Mouse (Mus musculus): ENCODE results near the gene Focad. TPM values are rescaled to one million over a fixed set of nuclear protein-coding genes. Genes with fewer than 3 reads are reported as not detected.

The Focad gene
- total RNA-seq, 1 experiment, result 14.7 TPM

DNA sequence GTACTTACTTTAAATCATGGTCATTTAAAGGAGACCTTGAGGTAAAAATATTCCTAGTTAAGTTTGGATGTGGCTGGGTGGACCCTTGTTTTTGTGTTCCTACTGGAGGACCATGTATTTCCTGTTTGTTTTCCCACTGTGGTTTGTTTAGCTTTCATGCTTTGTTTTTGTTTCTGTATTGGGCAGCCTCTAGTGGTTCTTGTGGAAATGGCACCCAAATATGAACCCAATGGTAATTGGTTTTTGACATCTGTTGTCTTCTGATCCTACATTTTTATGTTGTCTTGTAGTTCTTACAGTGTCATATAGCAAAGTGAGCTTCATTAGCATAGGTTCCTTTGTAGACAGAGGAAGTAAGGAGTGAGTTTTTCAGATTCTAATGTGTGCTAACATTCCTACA lies 207.9 kb downstream of the Focad start:
- no peak for TF ChIP-seq MAFK (IDR thresholded peaks at IDR 0.05; ENCODE audit: insufficient read depth, low read depth, low read length)
- TF ChIP-seq ZC3H11A (IDR thresholded peaks at IDR 0.05; ENCODE audit: borderline replicate concordance, low read depth, low read length), result no peak
- TF ChIP-seq CHD2 (IDR thresholded peaks at IDR 0.05; ENCODE audit: low read depth, low read length), result no peak
- no peak for TF ChIP-seq ZNF384 (IDR thresholded peaks at IDR 0.05; ENCODE audit: low read depth, low read length)
- TF ChIP-seq HCFC1 (IDR thresholded peaks at IDR 0.05; ENCODE audit: borderline replicate concordance, insufficient read depth, low read length), result no peak
- no peaks in the 10 kb centered on the region for H3K4me1 ChIP-seq (ENCODE audit: control insufficient read depth in 2 of 2, insufficient read depth in 2 of 2, low read length in 2 of 2, poor library complexity in 1 of 2)
- H3K9me3 ChIP-seq (ENCODE audit: control insufficient read depth, insufficient read depth, low read depth, low read length), result no peaks in the 10 kb centered on the region
- no peak overlapping the region for H3K27ac ChIP-seq (ENCODE audit: insufficient read depth, low read depth, low read length, poor library complexity, severe bottlenecking)
- in situ Hi-C loops (cut with MboI; ENCODE audit: low sequenced_read_pairs in 2 of 2, unreplicated experiment in 2 of 2), result no loop called here
- no peak overlapping the region for H3K9ac ChIP-seq (ENCODE audit: insufficient read depth, low read depth, low read length, poor library complexity, severe bottlenecking)
- no peak overlapping the region for H3K4me3 ChIP-seq (ENCODE audit: insufficient read depth in 1 of 2, low read depth in 1 of 2, low read length in 2 of 2, poor library complexity in 1 of 2, severe bottlenecking in 1 of 2)
- H3K36me3 ChIP-seq (ENCODE audit: control insufficient read depth, insufficient read depth, low read length, poor library complexity, severe bottlenecking), result no peaks in the 10 kb centered on the region
- DNase-seq (ENCODE audit: low read depth, low spot score), result no peak

DNA sequence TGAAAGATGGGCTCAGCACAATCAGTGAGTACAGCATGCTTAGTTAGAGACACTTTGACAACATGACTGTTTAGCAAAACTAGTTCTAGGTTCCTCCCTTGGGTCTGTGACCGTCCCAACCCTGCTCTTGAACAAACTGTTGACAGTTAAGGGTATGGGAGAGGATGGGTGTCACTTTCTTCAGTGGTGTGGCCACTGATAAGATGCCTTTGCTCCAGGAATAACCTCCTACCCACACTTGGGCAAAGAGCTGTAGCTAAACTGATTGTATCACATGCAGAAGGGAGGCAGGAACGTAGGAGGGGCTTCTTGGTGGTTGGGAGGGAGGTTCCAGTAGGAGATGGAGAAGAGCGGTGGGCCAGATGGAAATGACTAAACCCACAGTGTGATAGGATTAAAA lies 213.3 kb downstream of the Focad start:
- H3K27ac ChIP-seq (ENCODE audit: insufficient read depth, low read depth, low read length, poor library complexity, severe bottlenecking), result no peak overlapping the region
- no peak overlapping the region for H3K9ac ChIP-seq (ENCODE audit: insufficient read depth, low read depth, low read length, poor library complexity, severe bottlenecking)
- H3K4me3 ChIP-seq (ENCODE audit: insufficient read depth in 1 of 2, low read depth in 1 of 2, low read length in 2 of 2, poor library complexity in 1 of 2, severe bottlenecking in 1 of 2), result no peak overlapping the region
- no peaks in the 10 kb centered on the region for H3K36me3 ChIP-seq (ENCODE audit: control insufficient read depth, insufficient read depth, low read length, poor library complexity, severe bottlenecking)
- no peak for DNase-seq (ENCODE audit: low read depth, low spot score)
- in situ Hi-C loops (cut with MboI; ENCODE audit: low sequenced_read_pairs in 2 of 2, unreplicated experiment in 2 of 2), result no loop called here
- TF ChIP-seq MAFK (IDR thresholded peaks at IDR 0.05; ENCODE audit: insufficient read depth, low read depth, low read length), result no peak
- no peak for TF ChIP-seq CHD2 (IDR thresholded peaks at IDR 0.05; ENCODE audit: low read depth, low read length)
- no peak for TF ChIP-seq HCFC1 (IDR thresholded peaks at IDR 0.05; ENCODE audit: borderline replicate concordance, insufficient read depth, low read length)
- no peak for TF ChIP-seq ZC3H11A (IDR thresholded peaks at IDR 0.05; ENCODE audit: borderline replicate concordance, low read depth, low read length)
- TF ChIP-seq ZNF384 (IDR thresholded peaks at IDR 0.05; ENCODE audit: low read depth, low read length), result no peak
- H3K9me3 ChIP-seq (ENCODE audit: control insufficient read depth, insufficient read depth, low read depth, low read length), result no peaks in the 10 kb centered on the region
- H3K4me1 ChIP-seq (ENCODE audit: control insufficient read depth in 2 of 2, insufficient read depth in 2 of 2, low read length in 2 of 2, poor library complexity in 1 of 2), result no peaks in the 10 kb centered on the region

DNA sequence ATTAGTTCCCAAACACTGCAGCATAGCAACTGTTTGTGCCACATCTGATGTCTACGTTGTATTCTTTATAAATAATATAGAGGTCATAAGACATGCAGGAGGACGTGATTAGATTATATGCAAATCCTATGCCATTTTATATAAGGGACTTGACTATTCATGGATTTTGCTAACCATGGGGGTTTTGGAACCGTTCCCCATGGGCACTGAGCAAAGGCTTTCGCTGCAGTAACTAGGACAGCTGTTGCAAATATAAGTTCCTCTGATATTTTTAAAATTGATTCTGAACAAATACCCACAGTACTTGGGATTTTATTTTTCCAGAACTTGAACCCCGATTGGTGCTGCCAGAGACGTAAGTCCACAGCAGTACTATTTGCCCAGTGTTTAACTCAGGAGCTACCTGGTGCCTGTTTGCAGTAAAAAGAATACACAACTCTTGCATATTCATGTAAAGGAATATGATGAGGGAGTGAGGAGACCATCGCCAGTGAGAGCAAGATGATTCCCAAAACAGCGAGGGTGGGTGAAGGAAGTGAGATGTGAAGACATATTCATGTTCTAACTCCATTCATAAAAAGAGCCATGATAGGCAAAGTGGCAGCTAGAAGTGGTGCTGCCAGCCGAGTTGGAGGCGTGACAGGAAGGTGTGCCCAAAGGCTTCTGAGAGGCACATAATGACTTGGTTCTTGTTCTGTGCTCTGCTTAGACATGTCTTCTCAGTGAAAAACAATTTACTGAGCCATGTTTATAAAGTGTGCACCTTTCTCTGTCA lies 214.1 kb downstream of the Focad start:
- no peak overlapping the region for H3K9ac ChIP-seq (ENCODE audit: insufficient read depth, low read depth, low read length, poor library complexity, severe bottlenecking)
- no peak overlapping the region for H3K27ac ChIP-seq (ENCODE audit: insufficient read depth, low read depth, low read length, poor library complexity, severe bottlenecking)
- H3K4me1 ChIP-seq (ENCODE audit: control insufficient read depth in 2 of 2, insufficient read depth in 2 of 2, low read length in 2 of 2, poor library complexity in 1 of 2), result no peaks in the 10 kb centered on the region
- no peak overlapping the region for H3K4me3 ChIP-seq (ENCODE audit: insufficient read depth in 1 of 2, low read depth in 1 of 2, low read length in 2 of 2, poor library complexity in 1 of 2, severe bottlenecking in 1 of 2)
- H3K9me3 ChIP-seq (ENCODE audit: control insufficient read depth, insufficient read depth, low read depth, low read length), result no peaks in the 10 kb centered on the region
- in situ Hi-C loops (cut with MboI; ENCODE audit: low sequenced_read_pairs in 2 of 2, unreplicated experiment in 2 of 2), result no loop called here
- DNase-seq (ENCODE audit: low read depth, low spot score), result no peak
- no peaks in the 10 kb centered on the region for H3K36me3 ChIP-seq (ENCODE audit: control insufficient read depth, insufficient read depth, low read length, poor library complexity, severe bottlenecking)
- TF ChIP-seq MAFK (IDR thresholded peaks at IDR 0.05; ENCODE audit: insufficient read depth, low read depth, low read length) (no peak), ZC3H11A (IDR thresholded peaks at IDR 0.05; ENCODE audit: borderline replicate concordance, low read depth, low read length) (no peak)

DNA sequence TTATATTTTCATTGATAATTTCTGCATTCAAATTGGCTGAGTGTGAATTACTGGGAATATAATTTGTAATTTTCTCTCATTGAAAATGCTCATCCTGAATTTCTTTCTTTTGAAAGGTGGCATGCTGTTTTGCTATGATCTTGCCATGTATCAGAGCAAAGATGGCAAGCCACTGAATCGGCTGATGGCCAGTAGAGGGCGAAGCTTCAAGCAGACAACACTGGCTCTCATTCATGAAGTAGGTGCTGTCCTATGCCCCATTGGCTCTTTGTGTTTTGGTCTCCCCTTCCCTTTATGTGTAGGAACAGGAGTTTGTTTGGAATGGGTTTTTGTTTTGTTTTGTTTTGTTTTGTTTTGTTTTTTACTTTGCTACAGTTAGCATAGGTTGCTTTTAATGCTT lies 215.2 kb downstream of the Focad start:
- Histone ChIP-seq H3K36me3 (ENCODE audit: control insufficient read depth, insufficient read depth, low read length, poor library complexity, severe bottlenecking) (no peaks in the 10 kb centered on the region), H3K27ac (ENCODE audit: insufficient read depth, low read depth, low read length, poor library complexity, severe bottlenecking) (no peak overlapping the region), H3K9me3 (ENCODE audit: control insufficient read depth, insufficient read depth, low read depth, low read length) (no peaks in the 10 kb centered on the region), H3K4me3 (ENCODE audit: insufficient read depth in 1 of 2, low read depth in 1 of 2, low read length in 2 of 2, poor library complexity in 1 of 2, severe bottlenecking in 1 of 2) (no peak overlapping the region), H3K4me1 (ENCODE audit: control insufficient read depth in 2 of 2, insufficient read depth in 2 of 2, low read length in 2 of 2, poor library complexity in 1 of 2) (no peaks in the 10 kb centered on the region), H3K9ac (ENCODE audit: insufficient read depth, low read depth, low read length, poor library complexity, severe bottlenecking) (no peak overlapping the region)
- TF ChIP-seq MAFK (IDR thresholded peaks at IDR 0.05; ENCODE audit: insufficient read depth, low read depth, low read length), result no peak
- no peak for TF ChIP-seq CHD2 (IDR thresholded peaks at IDR 0.05; ENCODE audit: low read depth, low read length)
- no peak for TF ChIP-seq ZC3H11A (IDR thresholded peaks at IDR 0.05; ENCODE audit: borderline replicate concordance, low read depth, low read length)
- no peak for TF ChIP-seq HCFC1 (IDR thresholded peaks at IDR 0.05; ENCODE audit: borderline replicate concordance, insufficient read depth, low read length)
- TF ChIP-seq ZNF384 (IDR thresholded peaks at IDR 0.05; ENCODE audit: low read depth, low read length), result no peak
- no peak for DNase-seq (ENCODE audit: low read depth, low spot score)
- in situ Hi-C loops (cut with MboI; ENCODE audit: low sequenced_read_pairs in 2 of 2, unreplicated experiment in 2 of 2), result no loop called here

DNA sequence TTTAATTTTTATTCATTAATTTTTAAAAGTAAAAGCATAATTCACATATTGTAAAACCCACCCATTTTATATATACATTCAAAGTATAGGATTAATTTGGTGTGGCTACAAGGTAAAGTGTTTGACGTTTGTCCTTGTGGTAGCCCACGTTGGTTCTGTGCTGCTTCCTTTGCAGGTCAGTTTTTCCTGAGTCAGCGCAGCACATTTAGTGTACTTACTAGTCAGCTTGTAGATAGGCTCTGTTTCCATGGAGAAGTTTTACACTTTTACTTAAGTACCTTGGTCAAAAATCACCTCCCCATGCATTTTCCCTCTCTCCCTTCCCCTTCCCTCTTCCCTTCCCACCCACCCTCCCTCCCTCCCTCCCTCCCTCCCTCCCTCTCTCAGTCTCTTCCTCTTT lies 220.5 kb downstream of the Focad start:
- in situ Hi-C loops (cut with MboI; ENCODE audit: low sequenced_read_pairs in 2 of 2, unreplicated experiment in 2 of 2), result no loop called here
- no peak overlapping the region for H3K27ac ChIP-seq (ENCODE audit: insufficient read depth, low read depth, low read length, poor library complexity, severe bottlenecking)
- H3K9me3 ChIP-seq (ENCODE audit: control insufficient read depth, insufficient read depth, low read depth, low read length), result no peaks in the 10 kb centered on the region
- no peak for DNase-seq (ENCODE audit: low read depth, low spot score)
- no peak overlapping the region for H3K9ac ChIP-seq (ENCODE audit: insufficient read depth, low read depth, low read length, poor library complexity, severe bottlenecking)
- no peaks in the 10 kb centered on the region for H3K36me3 ChIP-seq (ENCODE audit: control insufficient read depth, insufficient read depth, low read length, poor library complexity, severe bottlenecking)
- no peaks in the 10 kb centered on the region for H3K4me1 ChIP-seq (ENCODE audit: control insufficient read depth in 2 of 2, insufficient read depth in 2 of 2, low read length in 2 of 2, poor library complexity in 1 of 2)
- 0 out of 2 replicates have a peak, but pooled peaks have one; percentile 24 for TF ChIP-seq MAFK (IDR thresholded peaks at IDR 0.05; ENCODE audit: insufficient read depth, low read depth, low read length)
- no peak for TF ChIP-seq ZC3H11A (IDR thresholded peaks at IDR 0.05; ENCODE audit: borderline replicate concordance, low read depth, low read length)
- H3K4me3 ChIP-seq (ENCODE audit: insufficient read depth in 1 of 2, low read depth in 1 of 2, low read length in 2 of 2, poor library complexity in 1 of 2, severe bottlenecking in 1 of 2), result no peak overlapping the region
